Mouse (Mus musculus) brown adipose tissue, adult 24 weeks (tissue): ENCODE measurements around the gene Gm49333. TPM values are rescaled to one million over a fixed set of nuclear protein-coding genes. Genes with fewer than 3 reads are reported as not detected.

Experiments used
- H3K27ac ChIP-seq: fragments of 200-500 bp; replicated peaks from 2 replicates; pipeline ENCODE4 v1.5.1; 2012; ENCODE audit warnings: low read depth, mild to moderate bottlenecking, low read length
- H3K4me1 ChIP-seq: fragments of 200-500 bp; 2 replicates; pipeline ENCODE4 v1.6.1; 2012; ENCODE audit warnings: low read length, mixed read lengths; ENCODE audit not compliant: control insufficient read depth, insufficient read depth, insufficient read length
- H3K4me3 ChIP-seq: fragments of 200-500 bp; 2 replicates; pipeline ENCODE4 v1.5.1; 2012; ENCODE audit warnings: low read depth, mild to moderate bottlenecking, low read length, moderate library complexity; ENCODE audit not compliant: insufficient read depth
- polyA plus RNA-seq: library from polyadenylated mRNA; stranded (reverse); fragments of >200 nt; gene quantifications from 2 replicates; pipeline ENCODE4 v1.2.4, GENCODE M21; 2012; ENCODE audit not compliant: missing spikeins, insufficient read depth, insufficient read length

The Gm49333 gene
- polyA plus RNA-seq, 1 experiment: not detected

GRCm38 (mm10) chr16:20619541-20620398, 8.4 kb downstream of the Gm49333 start:
- peak overlapping the region; percentile 78 for H3K4me3 ChIP-seq
- 0 out of 2 replicates have a peak, but pooled peaks cover 8% of the 10 kb centered on the region for H3K4me1 ChIP-seq
- no peak overlapping the region for H3K27ac ChIP-seq

GRCm38 (mm10) chr16:20620399-20620735, 9.0 kb downstream of the Gm49333 start:
- H3K27ac ChIP-seq: no peak overlapping the region
- H3K4me1 ChIP-seq: 0 out of 2 replicates have a peak, but pooled peaks cover 8% of the 10 kb centered on the region
- H3K4me3 ChIP-seq: peak overlapping the region; percentile 78

- H3K4me1 ChIP-seq: 0 out of 2 replicates have a peak, but pooled peaks cover 8% of the 10 kb centered on the region
- H3K27ac ChIP-seq: no peak overlapping the region
- H3K4me3 ChIP-seq: peak overlapping the region; percentile 78
Measured at GRCm38 (mm10) chr16:20620751-20621190, 9.4 kb downstream of the Gm49333 start.

DNA sequence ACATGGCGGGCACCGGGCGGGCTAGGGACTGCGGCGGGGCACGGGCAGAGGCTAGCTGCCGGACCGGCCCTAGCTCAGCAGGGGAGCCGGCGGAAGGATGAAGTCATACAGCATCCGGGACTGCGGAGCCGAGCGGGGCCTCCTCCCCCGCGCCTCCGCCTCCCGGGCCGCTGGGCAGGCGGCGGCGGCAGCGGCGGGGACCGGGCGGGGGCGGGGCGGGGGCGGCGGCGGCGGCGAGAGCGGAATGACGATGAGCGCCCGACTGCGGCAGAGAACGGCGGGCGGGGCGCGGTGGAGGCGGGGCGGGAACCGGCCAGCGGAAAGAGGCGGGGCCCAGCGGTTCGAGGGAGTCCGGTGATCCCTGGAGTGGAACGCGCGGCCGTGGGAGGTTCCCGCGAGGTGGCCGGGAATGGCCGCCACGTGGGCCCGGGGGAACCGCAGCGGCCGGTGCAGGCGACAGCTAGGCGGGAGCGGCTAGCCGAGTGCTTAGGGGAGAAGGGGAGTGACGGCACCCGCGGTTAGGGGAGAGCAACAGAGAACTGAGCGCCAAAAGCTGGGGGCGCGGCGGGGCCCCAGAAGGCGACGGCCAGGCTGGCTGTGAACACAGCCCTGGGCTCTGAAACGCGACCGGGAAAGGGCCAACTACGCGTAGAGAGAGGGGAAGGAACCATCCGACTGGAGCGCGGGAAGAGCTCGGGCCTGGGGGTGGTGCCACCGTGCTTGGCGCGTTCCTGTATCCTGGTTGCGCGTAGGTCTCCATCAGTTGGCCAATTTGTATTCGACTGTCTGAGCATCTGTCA, 10.0 kb downstream of the Gm49333 start, which contains the start of gene Camk2n2:
Camk2n2 (minus strand) TSS at position 97 of the 800 bp plus-strand sequence.
- Histone ChIP-seq H3K4me1 (0 out of 2 replicates have a peak, but pooled peaks cover 8% of the 10 kb centered on the region), H3K4me3 (peak within 1 kb of the TSS; percentile 78), H3K27ac (no peak within 1 kb of the TSS)

GRCm38 (mm10) chr16:20621991-20622685, 10.7 kb downstream of the Gm49333 start:
- Histone ChIP-seq H3K27ac (no peak overlapping the region), H3K4me3 (peak overlapping the region; percentile 60), H3K4me1 (0 out of 2 replicates have a peak, but pooled peaks cover 8% of the 10 kb centered on the region)

- Histone ChIP-seq H3K27ac (no peak overlapping the region), H3K4me3 (no peak overlapping the region), H3K4me1 (0 out of 2 replicates have a peak, but pooled peaks cover 8% of the 10 kb centered on the region)
Measured at GRCm38 (mm10) chr16:20623211-20623610, 11.8 kb downstream of the Gm49333 start.

- no peaks in the 10 kb centered on the region; the same call in 1 of the 2 replicates for H3K4me1 ChIP-seq
- H3K4me3 ChIP-seq: no peak overlapping the region
Measured at GRCm38 (mm10) chr16:20628871-20629391, 17.5 kb downstream of the Gm49333 start.

DNA sequence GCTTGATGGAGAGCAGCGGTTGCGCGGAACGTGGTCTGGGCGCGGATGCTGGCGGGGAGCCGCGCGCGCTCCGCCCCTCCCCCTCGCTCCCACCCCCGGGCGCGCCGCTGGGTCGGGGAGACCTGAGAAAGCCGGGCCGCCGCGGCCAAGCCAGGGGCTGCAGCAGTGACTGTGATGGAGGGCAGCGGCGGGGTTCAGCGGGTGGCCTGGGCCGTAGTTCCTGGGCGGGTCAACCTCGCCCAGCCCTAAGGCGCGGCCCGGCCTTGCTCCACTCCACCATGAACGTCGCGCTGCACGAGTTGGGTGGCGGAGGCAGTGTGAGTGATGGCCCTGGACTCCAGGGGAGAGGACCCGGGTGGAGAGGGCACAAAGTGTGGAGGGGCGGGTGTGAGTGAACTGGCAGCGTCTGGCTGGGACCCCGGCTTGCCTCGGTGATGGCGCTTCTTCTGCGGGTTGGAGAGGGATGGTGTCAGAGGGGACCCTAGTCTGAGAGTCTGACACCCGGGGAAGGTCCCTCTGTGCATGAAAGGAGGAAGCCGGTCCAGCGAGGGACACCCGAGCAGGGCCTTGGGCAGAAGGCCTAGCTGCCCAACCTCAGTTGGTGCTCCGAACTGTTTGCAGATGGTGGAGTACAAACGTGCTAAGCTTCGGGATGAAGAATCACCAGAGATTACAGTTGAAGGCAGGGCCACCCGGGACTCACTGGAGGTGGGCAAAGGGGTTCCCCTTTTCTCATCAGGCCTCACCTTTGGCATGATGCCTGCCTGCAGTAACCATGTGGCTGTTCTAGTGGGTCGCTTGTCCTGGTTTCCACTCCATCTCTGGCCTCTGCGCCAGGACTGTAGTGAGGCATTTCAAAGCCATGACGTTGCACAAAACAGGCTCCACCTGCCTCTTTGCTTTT, 18.6 kb downstream of the Gm49333 start, which contains the start of gene Ece2:
Ece2 (plus strand) TSS at position 98 of the 904 bp plus-strand sequence.
- no peaks in the 10 kb centered on the region; the same call in 1 of the 2 replicates for H3K4me1 ChIP-seq
- H3K4me3 ChIP-seq: peak within 1 kb of the TSS; percentile 39
- no peak within 1 kb of the TSS for H3K27ac ChIP-seq

More at GRCm38 (mm10) chr16:20628871-20629391, 17.5 kb downstream of the Gm49333 start:
- no peak overlapping the region for H3K27ac ChIP-seq

DNA sequence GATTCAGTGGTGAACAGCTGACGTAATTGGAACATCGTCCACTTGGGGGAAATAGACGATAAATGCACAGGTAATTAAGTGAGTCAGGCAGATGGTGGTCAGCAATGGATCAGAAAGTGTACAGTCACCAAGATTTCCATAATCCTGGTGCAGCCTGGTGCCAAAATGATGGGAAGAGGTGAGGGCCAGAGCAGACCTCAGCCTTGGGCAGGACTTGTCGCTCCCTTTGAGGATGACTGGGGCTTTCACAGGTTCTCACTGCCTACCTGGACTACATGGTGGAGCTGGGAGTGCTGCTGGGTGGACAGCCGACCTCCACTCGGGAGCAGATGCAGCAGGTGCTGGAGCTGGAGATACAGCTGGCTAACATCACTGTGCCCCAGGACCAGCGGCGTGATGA, 26.0 kb downstream of the Gm49333 start:
- no peak overlapping the region for H3K27ac ChIP-seq
- H3K4me3 ChIP-seq: no peak overlapping the region
- H3K4me1 ChIP-seq: no peaks in the 10 kb centered on the region

DNA sequence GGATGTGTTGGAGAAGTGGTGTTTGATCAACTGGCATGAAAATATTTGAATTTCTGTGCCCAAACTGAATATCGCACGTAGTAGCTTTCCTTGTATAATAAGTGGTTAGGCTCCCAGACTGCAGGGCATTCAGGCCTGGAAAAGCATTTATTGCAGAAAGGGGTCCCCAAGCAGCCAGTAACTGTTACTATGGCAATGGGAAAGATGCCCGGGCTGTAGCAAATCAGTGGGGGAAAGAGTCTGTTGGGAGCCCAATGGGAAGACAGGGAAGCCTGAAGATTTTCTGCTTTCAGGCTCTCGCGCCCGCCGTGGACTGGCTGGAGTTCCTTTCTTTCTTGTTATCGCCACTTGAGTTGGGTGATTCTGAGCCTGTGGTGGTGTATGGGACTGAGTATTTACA, 27.0 kb downstream of the Gm49333 start:
- no peaks in the 10 kb centered on the region for H3K4me1 ChIP-seq
- H3K4me3 ChIP-seq: no peak overlapping the region
- H3K27ac ChIP-seq: no peak overlapping the region

GRCm38 (mm10) chr16:20642161-20642560, 30.8 kb downstream of the Gm49333 start:
- Histone ChIP-seq H3K4me1 (no peaks in the 10 kb centered on the region), H3K4me3 (no peak overlapping the region), H3K27ac (no peak overlapping the region)

DNA sequence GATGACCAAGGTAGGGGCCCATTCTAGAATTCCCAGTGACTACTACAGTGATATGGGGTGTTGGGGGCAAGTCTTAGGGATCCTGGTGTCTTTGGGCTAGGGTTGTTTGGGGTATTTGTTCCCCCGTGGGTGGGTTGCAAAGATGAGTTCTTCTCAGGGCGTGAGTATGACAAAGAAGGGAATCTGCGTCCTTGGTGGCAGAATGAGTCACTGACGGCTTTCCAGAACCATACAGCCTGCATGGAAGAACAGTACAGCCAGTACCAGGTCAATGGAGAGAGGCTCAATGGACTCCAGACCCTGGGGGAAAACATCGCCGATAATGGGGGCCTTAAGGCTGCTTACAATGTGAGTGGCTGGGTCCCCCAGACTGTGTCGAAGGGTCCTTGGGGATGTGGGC, 32.5 kb downstream of the Gm49333 start:
- no peaks in the 10 kb centered on the region for H3K4me1 ChIP-seq
- no peak overlapping the region for H3K4me3 ChIP-seq
- H3K27ac ChIP-seq: no peak overlapping the region

DNA sequence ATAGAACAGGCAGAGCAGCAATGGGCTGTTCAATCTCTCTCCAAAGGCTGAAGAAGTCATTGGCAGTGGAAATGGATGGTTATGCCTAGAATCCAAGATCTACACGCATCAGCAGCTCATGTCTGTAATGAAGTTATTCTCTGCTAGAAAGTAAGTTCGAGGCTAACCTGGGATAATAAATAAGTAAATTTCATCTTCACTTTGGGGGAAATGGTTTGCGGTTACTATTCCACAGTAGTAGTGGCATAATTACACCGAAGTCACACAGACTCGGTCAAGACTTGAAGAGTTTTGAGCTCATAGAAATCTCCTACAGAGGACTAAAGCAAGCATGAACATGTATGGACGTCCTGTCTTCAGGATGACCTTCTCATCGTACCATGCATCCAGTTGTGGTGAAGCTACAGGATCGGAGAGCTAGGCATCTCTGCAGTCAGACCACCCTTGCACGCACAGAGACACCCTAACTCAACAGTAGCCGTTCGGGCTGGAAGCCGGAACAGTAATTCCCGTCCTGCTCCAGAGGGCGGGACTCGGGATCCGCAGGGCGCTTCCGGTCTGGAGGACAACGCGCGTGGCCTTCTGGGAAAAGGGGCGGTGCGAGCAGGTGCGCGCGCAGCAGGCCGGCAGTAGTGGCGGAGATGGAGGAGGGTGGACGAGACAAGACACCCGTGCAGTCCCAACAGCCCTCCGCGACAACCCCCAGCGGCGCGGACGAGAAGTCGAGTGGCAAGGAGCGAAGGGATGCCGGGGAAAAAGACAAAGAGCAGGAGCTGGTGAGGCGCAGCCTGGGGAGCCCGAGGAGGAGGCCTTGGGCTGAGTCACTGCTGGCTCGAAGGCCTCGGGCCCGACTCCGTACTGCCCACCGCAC, 39.9 kb downstream of the Gm49333 start, which contains the start of gene Psmd2:
Psmd2 (plus strand) TSS at position 577 of the 871 bp plus-strand sequence.
- no peaks in the 10 kb centered on the region for H3K4me1 ChIP-seq
- peak within 1 kb of the TSS; percentile 76 for H3K27ac ChIP-seq
- peak within 1 kb of the TSS; percentile 73 for H3K4me3 ChIP-seq
